Mouse (Mus musculus) adrenal gland, postnatal 4 days (tissue): ENCODE measurements around the gene Becn1. TPM values are rescaled to one million over a fixed set of nuclear protein-coding genes. Genes with fewer than 3 reads are reported as not detected.

Experiments used
- DNase-seq, 2 experiments: peaks; one replicate each; pipeline ENCODE4 v3.0.0; 2021 to 2022; ENCODE audit warnings: low spot score in 2 of 2, mixed read lengths in 2 of 2
- total RNA-seq, 2 experiments: library from RNA; stranded (reverse); gene quantifications; 2 replicates each; pipeline ENCODE4 v1.2.3; 2021

Gene Becn1
- total RNA-seq, 2 experiments from 2014 or later, result 144 to 147 TPM

DNA sequence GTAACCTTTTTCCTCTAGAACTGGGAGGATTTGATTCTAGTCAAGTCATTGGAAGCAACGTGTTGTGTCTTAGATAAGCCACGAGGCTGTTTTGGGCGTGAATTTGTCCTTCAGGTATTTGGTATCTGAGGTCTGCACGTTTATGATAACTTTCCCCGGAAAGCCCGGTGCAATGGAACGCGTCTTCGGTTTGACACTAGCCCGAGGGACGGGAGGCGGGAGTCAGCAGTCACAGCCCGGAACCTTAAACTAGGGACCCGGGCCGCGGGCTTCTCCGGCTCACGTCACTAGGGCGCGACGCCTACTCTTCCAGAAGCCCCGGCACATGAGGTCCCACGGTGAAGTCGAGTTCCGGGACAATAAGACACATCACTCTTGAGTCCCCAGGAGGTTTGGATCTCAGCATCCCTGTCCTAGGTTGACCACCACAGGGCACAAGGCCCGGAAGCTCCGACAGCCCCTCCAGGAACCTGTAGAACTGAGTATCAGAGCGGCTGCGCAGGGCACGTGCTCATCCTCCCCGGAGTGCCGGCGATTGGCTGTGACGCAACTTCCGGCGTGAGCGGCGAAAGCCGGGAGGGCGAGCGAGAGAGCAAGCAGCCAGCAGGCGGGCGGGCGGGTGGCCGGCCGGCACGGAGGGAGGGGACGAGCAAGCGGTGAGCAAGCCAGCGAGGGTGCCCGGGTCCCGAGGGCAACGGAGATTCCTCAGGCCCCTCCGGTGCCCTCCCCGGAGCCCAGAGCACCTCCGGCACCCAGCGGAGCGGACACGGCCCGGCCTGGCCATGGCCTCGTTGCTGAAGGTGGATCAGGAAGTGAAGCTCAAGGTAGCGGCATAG, 13.8 kb upstream of the Becn1 start, which contains the start of gene Psme3:
Gene Psme3 (plus strand): TSS at position 549 of the 836 bp plus-strand sequence.
- peak; percentile 83 to 91 for DNase-seq

DNA sequence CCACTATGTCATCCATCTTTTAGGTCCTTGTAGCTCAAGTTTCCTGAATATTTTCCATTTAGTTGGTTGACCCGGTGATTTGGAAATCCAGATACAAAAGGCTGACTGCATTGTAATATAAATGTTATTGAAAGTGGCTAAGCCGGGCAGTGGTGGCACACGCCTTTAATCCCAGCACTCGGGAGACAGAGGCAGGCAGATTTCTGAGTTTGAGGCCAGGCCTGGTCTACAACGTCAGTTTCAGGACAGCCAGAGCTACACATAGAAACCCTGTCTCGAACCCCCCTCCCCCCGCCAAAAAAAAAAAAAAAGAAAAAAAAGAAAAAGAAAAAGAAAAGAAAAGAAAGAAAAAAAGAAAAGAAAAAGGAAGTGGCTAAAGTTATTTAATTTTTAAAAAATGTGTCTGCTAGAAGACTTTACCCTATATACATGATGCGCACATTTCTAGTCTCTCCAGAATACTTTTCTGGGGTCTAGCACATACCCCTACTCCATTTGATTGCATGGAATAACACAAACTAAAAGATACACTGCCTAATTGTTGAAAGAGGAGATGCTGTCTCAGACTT, 13.1 kb upstream of the Becn1 start:
- DNase-seq, result no peak

DNA sequence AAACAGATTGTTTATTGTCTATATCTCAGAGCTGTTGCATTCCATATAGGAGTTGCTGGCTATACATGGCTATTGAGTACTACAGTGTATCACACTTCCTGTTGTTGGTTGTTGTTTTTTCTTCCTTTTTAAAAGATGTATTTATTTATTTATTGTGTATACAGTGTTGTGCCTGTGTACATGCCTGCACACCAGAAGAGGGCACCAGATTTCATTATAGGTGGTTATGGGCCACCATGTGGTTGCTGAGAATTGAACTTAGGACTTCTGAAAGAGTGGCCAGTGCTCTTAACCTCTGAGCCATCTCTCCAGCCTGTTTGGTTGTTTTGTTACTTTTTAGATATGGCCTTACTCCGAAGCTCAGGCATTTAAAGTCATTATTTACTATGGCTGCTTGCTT, 12.5 kb upstream of the Becn1 start:
- DNase-seq, result no peak

DNA sequence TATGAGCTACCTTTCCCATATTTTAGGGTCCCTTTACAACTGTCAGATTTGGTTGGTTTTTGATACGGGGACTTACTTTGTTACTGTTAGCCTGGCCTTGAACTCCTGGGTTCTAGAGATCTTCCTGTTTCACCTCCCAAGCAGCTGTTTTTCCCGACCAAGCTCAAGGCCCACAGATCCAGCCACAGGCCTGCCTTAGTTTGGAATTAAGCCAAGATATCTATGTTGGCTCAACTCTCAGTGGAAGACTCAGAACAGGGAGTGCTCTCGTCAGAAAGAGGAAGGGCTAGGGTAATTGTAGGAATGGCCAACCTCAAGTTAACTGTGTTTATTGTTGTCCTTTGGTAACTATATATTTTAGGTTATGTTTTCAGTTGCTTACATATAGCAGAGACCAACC, 10.1 kb upstream of the Becn1 start:
- DNase-seq, result no peak

DNA sequence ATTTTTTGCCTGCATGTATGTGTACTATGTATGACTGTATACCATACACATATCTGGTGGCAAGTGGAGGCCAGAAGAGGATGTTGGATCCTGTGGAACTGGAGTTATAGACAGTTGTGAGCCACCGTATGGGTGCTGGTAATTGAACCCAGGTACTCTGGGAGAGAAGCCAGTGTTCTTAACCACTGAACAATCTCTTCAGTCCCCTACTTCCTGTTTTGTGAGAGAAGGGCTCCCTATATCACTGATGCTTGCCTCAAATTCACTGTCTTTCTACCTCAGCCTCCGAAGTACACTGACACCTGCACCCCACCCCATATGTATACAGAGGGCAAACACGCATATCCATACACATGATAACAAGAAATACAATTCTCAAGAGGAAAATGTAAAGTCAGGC, 9.0 kb upstream of the Becn1 start:
- no peak for DNase-seq

DNA sequence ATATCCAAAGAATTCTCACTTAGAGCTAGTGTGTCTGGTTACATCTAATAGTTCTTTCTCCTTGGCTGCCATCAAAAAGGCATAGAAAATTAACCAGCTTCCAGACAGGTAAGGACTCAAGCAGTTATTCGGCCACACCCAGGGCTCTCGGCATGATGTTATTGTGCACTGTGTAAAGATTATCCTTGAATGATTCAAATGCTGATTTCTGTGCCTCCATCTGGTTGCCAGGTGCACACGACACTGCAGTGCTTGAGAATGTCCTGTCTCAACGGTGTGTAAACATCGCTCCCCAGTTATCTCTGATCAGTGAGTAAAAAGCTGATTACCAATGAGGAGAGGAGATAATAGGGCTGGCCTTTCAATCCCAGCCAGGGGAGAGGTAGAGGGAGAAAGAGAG, 5.7 kb upstream of the Becn1 start:
- DNase-seq, result no peak

DNA sequence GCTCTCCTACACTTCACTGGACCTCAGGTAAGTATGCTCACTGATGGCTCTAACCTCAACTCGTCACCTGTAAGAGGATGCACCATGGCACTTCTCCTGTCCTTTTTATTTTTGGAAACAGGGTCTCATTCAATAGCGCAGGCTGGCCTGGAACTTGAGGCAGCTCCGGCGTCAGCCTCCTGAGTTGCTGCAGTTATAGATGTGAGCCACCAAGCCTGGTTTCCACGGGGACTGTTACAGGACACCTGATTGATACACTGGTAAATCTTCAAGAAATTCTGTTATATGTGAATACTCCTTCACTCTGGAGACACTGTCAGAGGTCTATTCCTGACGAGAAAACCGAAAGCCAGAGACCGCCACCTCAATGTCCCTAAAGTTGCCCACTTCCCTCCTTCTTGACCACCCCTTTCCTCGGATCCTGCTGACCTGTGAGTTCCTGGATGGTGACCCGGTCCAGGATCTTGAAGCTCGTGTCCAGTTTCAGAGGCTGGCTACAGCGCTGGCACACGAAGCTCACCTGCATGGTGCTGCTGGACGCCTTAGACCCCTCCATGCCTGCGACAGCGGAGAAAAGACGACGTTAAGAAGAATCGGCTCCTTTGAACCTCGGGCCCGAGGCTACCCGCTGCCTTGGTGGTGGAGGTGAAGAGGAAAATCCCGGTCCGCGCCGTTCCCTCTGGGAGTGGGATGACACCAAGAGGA, 635 bp downstream of the Becn1 start:
- no peak for DNase-seq

DNA sequence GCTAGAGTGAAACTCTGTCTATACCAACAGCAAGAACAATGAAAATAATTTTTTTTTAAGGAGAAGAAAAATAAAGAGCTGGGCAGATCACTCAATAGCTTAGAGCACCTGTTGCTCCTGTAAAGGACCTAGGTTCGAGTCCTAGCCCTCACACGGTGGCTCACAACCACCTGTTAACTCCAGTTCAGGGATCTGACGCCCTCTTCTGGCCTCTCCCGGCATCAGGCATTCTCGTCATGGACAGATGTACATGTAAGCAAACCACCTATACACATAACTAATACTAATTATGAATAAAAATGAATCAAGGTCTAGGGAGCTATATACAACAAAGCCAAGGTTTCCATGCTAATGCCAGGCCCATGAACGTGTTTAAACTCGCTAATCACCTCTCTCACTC, 1.2 kb downstream of the Becn1 start:
- DNase-seq, result no peak

DNA sequence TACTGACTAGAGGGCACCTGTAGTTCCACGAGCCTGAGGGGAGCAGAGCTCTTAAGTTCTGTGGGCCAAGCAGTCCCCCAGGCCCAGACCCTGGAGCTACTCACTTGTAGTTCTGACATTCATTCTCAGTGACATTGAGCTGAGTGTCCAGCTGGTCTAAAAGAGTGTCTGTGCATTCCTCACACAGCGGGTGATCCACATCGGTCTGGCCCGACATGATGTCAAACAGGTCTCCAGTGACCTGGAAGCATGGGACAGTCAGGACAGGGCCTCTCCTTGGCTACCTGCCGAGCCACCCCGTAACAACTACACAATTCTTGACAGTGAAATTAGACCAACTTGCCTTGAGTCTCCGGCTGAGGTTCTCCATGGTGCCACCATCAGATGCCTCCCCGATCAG, 6.9 kb downstream of the Becn1 start:
- no peak for DNase-seq

DNA sequence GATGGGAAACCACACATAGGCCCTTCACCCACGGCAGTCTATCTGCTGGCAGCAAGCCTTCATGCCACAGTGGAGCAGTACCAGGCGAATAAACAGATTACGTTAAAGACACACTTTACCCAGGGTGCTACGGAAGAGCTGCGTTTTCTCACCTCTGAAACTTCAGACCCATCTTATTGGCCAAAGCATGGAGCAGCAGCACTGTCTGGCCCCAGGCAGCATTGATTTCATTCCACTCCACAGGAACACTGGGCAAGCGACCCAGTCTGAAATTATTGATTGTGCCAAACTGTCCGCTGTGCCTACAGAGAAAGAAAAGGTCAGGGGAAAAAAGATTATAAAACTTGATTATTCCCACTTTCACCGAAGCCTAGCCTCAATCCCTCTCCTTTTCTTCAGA, 10.9 kb downstream of the Becn1 start:
- no peak for DNase-seq

DNA sequence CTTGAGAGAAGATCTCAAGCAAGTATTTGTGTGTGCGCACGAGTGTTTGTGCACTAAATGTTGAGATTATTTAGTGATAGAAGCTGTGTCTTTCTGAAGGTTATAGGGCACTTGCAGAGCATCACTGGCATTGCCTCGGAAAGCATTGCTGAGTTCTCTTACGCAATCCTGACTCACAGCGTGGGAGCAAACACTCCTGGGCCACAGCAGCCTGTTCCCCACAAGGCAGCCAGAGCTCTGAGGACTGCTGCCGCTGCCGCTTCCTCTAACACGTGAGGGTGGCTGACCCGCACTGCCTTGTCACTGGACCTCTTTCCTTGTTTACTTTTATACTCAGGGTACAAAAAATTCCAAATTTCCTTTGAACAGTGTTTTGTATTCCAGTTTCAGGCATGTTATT, 14.8 kb downstream of the Becn1 start:
- no peak for DNase-seq

DNA sequence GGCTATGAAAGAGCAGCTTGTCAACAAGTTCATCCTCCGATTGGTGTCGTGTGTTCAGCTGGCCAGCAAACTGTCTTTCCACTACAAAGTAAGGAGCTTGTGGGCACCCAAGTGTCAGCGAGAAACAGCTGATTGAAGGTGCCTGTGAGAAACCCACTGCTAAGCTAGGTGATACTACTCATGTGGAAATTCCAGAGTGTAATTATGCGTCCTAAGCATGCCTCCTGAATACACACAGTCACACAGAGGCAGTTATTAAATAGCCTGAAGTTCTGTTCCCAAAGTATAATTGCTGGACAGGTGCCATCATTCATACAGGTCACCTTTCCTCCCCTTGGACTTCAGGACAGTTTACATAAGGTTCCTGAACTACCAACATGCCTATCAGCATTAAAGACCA, 18.3 kb downstream of the Becn1 start:
- no peak for DNase-seq

DNA sequence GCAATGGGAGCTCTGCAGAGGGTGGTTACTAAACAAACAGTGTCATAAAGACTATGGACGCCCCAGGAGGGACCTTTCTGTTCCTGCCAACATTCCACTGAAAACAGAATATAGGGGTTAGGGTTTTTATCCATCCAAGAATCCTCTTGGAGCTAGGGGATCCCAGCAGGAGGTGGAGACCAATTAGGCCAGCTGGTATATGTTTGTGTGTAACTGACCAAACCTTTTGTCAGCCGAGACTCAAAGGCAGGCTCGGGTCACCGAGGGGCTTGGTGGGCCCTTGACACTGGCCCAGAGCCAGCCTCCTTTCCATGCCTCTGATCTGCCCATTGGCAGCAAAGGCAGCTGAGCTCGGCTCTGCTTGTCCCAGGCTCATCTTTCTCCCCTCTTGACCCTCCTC, 19.2 kb downstream of the Becn1 start:
- DNase-seq, result no peak

DNA sequence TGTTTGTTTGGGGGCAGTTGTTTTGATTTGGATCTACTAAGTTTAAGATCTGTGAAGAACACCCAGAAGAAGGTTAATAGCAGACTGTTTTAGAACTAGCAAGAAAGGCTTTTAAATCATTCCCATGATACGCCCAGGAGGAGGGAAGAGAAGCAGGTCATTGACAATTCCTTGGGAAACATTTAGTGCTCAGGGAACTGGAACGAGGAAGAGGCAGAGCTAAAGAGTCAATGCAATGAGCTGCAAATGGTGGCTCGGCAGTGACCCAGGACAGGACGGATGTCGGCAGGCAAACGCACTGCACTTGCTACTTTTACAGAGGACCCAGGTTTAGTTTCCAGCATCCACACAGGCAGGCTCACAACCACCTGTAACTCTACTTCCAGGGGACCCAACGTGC, 21.2 kb downstream of the Becn1 start:
- no peak for DNase-seq

DNA sequence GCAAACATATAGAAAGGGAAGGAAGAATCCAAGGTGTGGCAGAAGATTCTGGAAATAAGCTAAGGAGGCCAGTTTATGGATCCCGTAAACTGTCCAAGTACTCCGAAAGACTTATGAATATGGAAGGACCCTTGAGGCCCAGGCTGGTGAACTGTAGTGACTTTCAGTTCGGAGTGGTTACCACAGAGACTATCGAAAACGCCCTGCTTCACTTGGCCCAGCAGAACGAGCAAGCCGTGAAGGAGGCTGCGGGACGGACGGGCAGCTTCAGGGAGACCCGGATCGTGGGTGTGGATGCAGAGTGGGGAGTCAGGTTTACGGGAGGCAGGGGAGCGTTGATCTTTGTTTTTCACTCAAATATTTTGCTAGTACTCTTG, 22.9 kb downstream of the Becn1 start:
- DNase-seq, result no peak

DNA sequence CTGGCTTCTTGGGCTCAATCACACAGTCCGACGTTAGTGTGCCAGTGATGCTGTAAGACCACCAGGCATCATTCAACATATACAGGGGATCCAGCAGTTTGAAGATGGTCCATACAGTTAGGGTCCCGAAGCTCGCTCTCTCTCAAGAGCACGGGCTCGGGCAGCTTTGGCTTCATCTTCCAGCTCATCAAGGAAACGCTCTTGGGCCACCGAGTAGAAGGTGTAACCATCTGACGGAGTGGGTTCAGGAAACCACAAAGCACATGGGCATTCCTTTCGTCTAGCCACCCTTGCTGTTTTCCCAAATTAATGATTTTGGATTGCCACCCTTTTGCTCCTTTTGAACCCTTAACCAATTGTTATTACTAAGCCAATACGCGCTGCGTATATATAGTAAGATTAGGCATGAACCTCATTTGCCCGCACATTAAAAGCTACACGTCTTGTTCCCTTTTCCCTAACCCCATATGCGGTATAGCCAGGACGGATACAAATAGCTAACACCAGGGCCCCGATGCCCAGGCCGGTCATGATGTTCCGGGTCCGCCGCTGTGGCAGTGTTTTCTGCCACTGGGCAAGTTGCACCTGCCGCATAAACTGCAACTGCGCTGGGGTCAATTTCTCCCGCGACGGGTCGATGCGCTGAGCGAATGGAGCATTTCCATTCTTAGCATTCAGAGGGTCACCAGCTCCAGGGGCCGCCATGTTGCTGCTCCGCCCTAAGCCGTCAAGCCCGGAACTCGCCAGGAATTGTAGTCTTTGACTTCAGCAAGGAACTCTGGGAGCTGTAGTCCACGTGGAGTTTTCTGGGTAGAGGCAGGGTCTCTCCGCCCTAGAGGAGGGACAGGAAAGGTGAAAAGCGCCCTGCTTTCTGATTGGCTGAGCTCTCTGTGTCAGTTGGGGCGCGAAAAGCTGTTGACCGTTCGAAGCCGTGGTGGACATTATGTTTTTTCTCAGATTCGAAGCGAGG, 23.6 kb downstream of the Becn1 start, which contains the start of the genes Cntd1 and Coa3:
Gene Cntd1 (plus strand): TSS at position 790 of the 970 bp plus-strand sequence.
Gene Coa3 (minus strand): TSS at position 892 of the 970 bp plus-strand sequence.
- peak; percentile 42 to 66 for DNase-seq

DNA sequence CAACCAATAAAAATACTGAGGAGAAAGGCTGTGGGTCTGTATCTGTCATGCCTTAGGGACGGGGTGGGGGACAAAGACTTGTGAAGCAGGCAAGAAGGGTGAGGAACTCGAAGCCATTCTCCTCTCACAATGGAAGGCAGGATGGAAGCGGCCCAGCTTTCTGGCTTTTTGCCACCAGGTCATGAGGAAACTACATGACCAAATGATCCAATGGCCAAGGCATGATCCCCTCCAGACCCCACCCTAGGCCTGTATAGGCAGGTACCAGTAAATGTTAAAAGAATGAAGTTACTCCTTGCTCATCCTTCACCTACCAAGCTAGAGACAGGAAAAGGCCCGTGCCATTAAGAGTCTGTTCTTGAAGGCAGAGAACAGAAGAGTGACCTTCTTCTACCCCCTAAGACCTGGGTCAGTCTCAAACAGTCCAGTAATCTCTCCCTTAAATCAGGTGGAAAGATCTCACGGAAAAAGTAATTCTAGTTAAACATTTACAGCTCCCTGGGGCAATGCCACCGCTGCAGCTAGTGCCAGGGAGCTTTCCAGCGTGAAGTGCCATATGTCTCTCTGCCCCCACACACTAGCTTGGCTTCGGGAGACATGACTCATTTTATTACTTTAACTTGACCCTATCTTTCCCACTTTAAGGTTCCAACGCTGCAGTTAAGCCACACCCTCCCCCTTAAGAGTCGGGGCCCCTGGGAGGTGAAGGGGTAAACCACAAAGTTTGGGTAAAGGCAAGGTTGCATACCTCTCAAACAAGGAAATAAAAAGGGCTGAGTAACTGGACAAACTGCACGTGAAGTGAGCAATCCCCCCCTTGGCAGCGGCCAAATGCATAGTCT, 24.5 kb downstream of the Becn1 start:
- DNase-seq, result no peak

DNA sequence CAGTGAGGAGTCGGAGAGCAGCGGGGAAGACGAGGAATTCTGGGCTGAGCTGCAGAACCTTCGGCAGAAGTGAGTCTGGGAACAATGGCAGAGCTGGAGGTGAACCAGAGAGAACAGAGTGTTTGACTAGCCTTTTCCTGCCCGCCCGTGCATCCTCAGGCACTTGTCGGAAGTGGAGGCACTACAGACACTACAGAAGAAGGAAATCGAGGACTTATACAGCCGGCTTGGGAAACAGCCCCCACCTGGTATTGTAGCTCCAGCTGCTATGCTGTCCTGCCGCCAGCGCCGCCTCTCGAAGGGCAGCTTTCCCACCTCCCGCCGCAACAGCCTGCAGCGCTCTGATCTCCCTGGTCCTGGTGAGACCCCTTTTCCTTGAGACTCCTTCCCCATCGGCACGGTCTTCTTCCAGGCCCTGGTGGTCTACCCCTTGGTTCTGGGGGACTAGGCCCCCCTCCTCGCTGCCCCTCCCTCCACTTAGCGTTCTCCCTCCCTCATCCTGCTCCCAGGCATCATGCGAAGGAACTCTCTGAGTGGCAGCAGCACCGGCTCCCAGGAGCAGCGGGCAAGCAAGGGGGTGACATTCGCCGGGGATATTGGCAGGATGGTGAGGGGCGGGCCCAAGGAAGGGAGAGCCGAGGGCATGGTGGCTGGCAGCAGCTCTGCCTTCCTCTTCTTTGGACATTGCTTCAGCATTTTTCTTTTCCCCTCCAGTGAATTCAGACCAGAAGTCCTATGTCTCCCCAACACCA, 25.6 kb downstream of the Becn1 start:
- no peak for DNase-seq

DNA sequence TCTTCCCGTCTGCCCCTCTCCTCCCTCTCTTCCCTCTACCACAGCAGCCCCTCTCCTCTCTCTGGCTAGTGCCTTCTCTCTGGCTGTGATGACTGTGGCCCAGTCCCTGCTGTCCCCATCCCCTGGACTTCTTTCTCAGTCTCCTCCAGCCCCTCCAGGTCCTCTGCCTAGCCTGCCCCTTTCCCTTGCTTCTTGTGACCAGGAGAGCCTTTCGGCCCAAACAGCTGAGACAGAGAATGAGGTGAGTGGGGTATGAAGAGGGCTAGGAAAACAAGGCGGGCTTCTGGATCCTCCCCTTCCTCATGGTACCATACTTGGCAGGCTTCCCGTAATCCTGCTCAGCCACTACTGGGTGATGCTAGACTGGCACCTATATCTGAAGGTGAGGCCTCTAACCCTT, 26.8 kb downstream of the Becn1 start:
- no peak for DNase-seq
